Mouse (Mus musculus) c-Kit-positive CD71-positive TER-119-positive erythroid progenitor cells, embryonic 14.5 days (primary cell): ENCODE measurements around the gene Cep41.

ENCODE experiments used
- DNase-seq: peaks from one replicate; pipeline ENCODE4 v3.0.0-alpha.2; 2013; ENCODE audit warnings: low spot score

The Cep41 gene

DNA sequence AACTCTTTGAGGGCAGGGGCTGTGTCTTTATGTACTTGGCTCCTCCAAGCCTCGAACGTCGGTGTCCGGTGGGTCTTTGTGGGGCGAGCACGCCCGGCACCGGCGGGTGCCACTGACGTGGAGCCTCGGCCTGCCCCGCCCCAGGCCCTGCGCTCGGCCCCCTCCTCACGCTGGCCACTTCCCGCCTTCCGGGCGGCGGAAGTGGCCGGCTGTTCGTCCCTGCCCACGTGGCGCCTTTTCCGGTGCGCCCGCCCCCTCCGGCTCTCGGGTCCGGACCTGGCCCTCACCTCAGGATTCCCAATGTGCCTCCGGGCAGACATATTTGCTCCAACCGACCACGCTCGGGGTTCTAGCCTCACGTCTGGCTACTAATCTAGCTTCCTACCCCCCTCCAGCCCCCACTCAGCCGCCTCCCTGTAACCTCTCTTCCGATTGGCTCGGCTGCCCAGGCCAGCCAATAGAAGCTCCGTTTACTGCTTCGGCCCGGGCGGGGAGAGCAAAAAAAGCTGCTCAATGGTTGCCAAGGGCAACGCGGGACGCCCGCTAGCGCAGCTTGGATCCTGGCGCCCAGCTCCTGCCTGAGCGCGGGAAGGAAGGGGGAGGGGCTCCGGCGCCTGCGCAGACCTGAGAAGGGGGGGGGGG is at the start of gene Cep41:
Gene Cep41 (minus strand): TSS at position 400 of the 642 bp plus-strand sequence.
- DNase-seq, result peak; percentile 94

DNA sequence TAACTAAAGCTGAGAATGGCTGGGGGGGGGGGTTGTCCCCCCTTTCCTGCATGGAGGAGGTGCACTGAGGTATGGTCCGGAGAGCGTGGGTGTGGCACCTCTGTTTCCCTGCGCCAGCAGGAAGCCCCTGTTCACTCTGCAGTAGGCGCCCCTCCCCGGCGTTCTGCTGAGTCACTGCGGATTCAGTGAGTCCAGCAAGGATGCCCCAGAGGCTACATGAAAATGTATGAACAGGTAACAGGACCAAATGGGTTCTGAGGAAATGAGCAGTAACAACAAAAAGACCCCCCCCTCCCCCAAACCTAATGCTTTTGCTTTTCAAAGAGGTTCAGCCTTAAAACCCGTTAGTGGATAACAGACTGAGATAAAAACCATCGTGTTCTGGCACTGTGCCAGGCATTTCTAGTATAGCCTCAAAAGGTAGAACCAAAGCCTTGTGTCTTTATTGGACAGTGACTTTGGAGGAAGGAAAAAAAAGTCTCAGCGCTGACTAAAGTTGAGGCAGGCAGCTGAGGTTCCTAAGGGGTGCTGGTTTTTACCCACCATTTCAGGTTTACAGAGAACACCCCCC is 45.7 kb upstream of the Cep41 start:
- no peak for DNase-seq

DNA sequence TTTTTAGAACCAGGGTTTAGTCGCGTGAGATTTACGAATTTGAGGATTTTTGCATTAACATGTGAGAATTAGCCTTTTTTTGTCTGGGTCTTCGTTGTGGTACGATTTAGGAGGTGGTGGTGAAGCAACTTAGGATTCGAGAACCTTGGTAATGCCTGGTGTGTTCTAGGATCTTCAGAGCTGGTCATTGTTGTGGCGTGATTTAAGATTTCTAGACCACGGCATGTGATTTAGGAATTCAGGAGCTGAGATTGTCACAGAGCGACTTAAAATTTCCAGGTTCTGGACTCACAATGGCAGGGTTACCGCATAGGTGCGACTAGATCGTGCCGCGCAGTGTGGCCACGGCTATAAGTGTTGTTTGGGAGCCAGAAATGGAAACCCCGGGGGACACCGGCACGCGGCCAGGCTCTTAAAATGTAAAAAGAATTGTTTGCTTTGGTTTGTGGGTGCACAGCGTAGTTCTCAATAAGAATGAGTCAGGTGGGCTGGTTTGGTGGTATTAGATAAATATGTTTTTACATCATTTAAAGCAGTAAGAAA is 45.0 kb upstream of the Cep41 start:
- DNase-seq, result no peak

DNA sequence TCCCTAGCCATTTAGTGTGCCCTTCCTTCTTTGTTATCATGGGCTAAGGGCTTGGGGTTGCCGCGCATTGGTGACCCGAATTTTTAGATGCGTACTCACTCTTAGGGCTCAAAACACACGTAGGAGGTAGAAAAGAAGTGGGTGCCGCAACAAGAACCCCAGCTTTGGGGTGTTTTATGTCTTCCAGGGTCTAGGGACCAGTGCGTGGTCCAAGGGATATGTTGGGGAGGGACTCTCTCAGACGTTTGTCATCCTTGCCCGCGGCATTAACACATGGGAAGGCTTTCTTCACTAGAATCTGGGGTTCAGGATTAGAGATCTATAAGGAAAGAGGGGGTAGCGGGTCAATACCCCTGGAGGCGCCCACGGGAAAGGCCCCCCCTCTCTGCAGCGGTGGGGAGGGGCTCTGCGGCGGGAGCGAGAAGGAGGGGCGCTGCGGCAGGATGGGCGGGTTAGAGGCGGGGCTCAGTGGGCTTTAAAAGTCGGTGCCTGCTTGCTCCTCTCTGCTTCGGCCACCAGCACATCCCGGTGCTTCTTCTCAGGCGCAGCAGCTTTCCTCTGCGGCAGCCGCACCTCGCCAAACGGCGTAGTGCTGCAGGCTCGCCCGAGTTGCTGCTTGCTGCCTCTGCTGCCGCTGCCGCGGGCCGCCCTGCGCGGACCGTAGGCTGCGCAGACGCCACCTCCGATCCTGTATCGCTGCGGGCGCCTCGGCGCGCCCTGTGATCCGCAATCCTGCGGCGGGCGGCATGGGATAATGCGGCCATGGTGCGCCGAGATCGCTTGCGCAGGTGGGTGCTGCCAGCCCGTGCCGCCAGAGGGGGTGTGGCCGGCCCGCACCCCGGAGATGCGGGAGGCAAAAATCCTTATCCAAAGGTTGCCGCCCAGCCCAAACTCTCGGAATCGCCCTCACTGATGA is 44.3 kb upstream of the Cep41 start:
- DNase-seq, result no peak

DNA sequence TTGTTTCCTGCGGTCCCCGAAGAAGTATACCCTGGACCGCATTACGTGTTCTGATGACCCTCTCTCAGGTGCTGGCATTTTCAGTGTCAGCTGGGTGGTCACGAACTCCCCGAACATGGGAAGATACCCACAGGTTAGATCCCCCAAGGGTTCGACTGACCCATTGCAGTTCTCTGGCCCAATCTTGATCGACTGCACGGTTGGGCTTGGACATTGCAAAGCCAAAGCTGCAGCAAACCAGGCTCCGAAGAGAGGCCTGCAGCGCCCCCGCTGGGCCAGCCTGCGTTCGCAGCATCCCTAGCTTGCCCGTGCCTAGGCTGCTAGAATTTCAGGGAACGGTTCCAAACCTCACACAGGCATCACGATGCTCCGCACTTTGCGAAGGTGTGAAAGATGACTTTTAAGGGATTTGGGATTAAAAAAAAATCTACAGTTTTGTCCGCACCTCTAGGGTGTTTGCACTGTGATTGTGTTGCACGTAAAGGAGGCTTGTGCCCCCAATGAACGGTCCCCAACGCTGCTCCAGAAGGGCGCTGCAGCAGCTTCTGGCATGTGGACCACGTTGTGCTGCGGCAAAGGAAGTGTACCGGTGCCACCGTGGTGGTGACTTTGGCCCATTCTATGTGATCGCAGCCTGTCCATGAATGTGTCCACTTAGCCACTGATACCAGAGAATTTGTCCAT is 43.5 kb upstream of the Cep41 start:
- DNase-seq, result no peak

DNA sequence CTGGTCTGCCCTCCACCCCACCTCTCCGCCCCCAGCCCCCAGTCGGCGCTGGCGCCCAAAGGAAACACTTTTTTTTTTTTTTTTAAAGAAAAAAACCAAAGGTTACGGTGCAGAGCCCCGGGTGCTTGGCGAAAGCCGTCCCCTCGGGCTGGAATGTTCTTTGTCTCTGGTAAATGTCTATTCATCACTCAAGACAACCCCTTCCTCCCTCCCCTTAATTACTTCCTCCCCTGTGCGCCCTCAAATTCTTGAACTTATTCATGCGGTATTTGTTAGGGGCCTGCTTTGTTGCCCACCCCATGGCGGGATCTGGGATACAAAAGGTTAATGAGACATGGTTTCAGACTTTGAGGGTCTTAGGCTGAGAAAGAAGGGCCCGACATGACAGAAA is 42.8 kb upstream of the Cep41 start:
- no peak for DNase-seq

DNA sequence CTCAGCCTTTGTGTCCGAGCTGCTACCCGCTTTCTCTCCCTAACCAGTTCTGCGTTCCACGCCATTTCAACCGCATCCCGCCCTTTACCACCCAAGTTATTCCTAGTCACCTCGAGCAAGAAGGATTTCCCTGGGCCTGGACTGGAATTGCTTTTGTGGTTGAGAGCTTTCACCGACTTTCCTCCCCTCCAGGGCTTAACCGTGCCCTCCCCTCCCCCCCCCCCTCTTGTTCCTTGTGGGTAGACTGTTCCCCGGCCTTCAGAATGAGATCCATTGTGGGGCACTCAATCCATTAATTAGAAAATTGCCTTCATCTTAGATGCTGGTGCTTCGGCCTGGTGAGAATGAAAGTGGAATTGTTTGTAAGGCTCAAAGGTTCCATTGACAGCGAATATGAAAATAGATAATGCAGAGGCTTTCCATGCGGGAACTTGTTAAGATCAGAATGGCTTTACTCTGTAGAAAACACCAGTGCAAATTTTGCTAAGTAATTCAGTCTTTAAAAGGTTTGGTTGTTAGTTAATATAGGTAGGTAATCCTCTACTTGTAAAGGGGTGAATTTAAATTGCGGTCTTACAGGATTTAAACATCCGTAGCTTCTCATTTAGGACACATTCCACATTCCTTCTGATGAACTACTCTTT is 42.3 kb upstream of the Cep41 start:
- DNase-seq, result no peak

DNA sequence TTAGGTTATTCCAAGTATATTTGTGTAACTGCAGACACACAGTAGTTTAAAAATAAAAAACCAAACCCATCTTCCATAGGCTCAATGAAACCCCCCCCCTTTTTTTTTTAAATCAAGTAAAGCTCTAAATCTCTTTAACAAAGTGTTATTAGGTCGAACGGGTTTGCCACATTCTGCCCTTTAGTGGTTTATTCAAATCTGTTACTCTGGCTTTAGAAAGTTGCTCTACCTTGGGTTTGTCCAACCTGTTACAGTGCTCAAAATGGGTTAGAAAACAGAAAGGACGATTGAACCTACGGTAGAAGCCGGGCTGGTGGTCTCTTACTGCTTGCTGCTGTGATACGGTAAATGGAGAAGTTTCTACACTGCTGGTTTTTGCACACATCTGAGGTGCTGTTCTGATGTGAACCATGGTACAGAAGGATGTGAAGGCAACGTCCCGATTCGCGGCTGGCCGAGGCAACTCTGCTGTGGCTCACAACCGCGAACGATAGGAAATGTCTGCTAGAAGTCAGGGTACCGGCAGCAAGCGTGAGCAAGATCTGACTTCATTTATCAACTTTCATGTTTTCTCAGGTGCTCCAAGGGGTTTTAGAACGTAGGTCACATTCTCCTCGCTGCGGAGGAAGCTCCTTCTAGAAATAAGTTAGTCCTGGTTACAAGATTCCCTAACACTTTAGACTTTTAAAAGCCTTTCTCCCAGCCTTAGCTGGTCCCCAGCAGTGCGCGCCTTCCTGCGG is 41.6 kb upstream of the Cep41 start:
- DNase-seq, result no peak

DNA sequence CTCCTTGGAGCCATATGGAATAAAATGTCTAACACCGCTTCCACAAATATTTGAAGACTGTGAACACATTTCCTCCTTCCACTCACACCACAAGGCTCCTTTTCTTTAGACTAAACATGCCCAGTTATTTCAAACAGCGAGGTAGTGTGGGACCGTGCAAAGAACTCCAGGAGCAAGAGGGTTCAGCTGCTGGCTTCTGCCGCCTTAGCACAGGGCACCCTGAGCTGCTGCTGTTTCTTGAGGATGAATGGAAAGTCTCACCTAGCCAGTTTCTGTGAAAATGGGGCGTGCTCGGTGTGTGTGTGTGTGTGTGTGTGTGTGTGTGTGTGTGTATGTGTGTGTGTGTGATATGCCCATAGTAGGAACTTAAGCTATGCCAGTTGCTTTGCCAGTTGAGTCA is 40.9 kb upstream of the Cep41 start:
- DNase-seq, result no peak

DNA sequence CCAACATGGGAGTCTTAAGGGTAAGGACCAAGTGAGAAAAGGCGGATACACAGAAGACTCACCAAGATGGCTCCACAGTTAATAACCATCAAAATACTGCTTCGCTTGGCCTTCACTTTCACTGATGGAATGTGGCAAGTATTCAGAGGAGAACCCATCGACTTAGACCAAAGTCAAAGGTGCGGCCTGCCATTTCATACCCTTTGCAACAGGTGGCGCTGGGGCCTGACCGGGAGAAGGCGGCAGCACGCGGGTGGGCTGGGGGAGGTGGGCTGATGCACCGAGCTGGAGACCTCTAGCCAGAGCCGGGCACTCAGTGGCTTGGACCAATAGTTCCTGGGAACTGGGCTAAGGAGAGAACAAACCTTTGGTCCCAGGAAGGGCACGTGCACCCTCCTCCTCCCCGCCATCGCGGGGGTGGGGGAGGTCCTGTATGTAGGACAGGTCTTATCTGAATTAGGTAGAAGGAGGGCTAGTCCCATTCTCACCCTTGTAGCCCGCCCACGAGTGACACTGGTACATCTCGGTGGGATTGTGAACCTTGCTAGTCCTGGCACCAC is 39.1 kb upstream of the Cep41 start:
- no peak for DNase-seq

DNA sequence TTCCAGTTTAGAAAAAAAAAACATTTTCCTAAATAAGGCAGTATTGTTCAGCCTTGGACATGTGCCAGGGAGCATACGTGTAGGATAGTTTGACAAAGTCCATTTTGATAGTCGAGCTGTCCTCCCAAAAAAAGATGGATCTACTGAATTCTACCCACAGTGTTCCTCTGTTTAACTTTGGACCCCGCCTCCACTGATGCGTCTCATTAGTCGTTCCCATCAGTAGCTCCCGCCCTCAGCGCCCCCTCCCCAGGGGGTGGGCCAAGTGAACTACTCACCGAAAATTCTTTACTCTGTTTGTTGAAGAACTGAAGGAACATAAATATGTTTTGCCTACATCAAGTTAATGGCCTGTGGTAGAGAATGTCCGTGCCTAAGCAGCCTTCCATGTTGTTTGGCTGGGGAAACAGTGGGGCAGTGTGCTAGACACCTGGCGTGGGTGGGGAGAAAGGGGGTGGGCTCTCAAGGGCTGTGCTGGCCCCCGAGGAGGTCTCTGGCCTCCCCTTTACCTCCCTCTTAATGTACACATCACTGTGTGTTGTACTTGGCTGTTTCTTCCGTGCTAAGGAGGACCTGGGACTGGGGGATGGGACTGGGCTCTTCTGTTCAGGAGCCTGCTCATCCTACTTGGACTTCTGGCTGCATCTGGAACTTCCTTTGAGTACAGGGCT is 36.9 kb upstream of the Cep41 start:
- DNase-seq, result no peak

DNA sequence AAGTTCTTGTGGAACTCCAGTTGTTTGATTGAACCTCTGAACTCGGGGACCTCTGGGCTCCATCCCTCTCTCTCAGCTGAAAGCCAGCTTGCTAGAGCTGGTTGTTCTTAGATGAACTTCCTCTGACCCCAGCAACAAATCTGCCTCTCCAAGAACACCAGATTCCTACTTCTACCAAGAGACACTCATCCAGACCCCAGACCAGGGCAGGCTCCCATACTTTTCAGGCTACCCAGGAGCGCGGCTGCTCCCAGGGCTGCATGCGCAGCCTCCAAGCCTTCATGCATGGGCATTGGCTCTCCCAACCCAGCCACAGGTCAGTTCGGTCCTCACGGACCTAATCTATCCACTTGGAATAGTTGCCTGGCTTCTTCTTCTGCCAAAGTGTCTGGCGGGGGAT is 29.8 kb upstream of the Cep41 start, which contains the start of gene Mest:
Gene Mest (plus strand): TSS at position 217 of the 400 bp plus-strand sequence.
- DNase-seq, result no peak

DNA sequence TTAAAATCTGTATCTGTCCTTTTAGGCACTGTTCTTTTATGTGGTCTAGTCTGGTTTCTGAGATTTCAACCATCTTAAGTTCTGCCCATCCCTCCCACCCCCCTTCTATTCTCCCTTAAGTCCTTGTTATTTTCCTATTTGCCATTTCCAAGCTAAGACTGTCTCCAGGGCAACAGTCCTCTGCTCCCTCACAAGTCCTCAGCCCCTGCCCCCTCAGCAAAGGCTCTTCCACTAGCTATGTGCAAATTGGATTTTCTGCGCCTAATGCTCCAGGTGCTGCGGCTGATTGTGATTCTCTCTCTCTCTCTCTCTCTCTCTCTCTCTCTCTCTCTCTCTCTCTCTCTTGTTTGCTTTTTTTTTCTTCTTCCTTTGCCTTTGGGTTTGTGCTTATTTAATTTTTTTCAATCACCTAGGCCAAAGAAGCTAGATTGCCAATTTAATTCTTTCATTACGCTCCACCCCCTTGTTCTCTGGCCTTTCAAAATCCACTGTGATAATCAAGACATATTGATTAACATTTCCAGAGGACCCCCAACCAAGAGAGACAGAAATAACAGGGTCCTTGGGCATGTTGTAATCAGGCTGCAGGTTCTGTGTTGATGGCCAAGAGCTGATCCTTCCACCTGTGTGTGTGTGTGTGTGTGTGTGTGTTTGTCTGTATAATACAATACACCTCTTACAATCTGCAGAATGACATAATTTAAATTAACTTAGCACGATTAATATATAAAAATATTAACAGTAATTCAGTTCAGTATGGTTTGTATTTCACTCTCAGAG is 29.0 kb upstream of the Cep41 start:
- DNase-seq, result no peak

DNA sequence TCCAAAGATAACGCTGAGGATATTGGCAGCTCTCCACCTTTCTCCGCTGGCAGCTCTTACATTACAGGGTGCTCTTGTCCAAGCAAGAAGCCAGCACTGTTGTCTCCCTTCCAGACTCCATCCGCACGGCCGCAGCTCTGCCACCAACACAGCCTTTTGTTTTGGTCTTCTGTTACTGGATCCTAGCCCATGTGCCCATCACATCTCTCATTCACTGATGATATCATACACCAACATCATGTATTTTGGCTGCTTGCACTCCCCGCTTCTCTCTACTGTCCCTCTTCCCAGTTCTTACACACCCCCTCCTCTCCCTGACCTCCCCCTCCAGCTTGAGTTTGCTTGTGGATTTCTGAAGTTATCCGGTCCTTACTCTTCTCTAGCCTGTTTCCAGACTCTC is 23.2 kb upstream of the Cep41 start:
- no peak for DNase-seq

DNA sequence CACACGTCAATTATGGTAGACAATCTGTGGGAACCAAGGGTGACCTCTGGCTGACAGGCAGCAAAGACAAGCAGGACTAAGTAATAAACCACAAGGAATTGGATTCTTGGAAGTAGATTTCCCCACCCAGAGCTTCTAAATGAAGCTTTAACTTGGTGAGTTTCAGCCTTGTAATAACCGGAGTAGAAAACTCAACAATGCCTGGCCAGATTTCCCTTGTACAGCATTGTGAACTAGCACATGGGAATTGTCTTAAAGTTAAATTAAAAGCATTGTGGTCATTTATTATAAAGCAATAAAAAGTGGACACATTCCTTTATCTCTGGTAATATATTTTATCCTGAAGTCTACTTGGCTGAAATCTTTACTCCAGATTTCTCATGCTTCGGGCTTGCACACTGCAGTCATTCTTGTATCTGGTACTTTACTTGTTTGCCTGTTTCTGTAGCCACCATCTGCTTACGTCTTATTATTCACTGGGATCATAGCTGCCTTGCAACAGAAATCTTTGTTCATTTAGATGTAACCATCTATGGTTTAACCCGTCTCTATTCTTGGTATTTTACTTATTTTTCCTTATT is 21.4 kb upstream of the Cep41 start:
- DNase-seq, result no peak

DNA sequence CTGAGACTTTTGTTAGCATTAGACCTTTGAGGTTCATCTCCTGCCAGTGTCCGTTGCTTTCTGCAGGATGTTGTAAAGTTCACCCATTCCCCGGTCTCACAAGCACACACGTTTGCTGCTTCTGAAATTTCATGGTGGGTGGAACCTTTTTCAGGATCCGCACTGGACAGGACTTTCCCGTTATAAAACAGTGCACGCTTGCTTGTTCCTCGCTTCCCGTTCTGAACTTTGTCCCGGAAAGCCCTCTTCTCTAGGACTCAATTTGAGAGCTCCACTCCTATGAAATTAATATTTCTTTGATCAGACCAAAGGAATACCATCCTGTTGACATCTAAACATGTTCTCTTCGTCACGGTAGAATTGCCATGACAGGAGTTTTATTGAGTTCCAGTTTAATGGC is 20.3 kb upstream of the Cep41 start:
- DNase-seq, result no peak

DNA sequence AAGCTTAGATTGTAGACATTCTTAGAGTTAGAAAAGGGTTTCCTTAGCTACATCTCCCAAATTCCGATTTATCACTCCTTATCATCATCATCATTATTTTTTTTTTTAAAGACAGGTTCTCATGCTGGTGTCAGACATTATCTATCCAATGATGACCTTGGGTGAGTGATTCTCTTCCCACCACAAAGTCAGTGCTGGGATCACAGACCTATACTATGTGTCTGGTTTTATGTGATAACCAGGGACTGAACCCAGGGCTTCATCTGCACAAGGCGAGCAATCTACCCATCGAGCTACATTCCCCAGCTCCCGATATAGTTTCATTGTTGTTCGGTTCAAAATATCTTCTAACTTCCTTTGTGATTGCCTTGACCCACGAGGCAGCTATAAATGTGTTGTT is 19.9 kb upstream of the Cep41 start:
- DNase-seq, result no peak

DNA sequence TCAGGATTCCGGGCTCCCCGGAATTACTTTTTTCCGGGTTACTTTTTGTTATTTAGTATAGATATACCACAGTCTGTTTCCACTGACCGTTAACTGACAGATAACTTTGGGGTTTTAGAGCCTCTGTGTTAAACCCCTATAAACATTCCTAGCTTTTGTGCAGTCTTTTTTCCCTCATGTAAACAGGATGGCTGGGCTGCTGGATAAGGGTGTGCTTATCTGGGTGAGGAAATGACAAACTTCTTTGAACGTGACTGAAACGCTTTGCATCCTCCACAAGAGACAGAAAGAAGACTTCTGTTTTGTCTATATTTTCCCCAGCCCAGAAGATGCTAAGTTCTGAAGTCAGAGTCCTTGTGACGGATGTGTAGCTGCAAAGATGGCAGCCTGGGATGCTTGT is 18.9 kb upstream of the Cep41 start:
- no peak for DNase-seq

DNA sequence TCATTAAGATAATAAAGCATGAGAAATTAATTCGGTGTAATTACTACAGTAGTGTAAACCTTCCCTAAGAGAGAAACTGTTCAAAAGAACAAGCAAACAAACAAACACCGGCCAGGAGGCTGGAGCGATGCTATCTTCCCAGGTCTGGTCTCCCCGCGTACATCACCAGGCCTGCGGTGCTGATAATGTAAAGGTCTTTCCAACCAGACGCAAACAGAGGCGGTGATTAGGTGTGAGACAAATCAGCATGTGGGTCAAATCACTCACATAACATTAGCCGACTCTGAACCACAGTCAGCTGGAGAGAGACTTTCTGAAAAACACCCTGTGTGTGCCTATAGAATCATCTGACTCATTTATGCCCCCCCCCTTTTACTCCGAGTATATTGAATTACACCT is 17.8 kb upstream of the Cep41 start:
- no peak for DNase-seq
